Mouse (Mus musculus): Measurements from ENCODE around the gene Dnah11.

- TF ChIP-seq CTCF (IDR thresholded peaks at IDR 0.05; ENCODE audit: control insufficient read depth, insufficient read depth, low read length) (no peak), POLR2A (IDR thresholded peaks at IDR 0.05; ENCODE audit: borderline replicate concordance, control insufficient read depth, low read depth, low read length) (no peak)
Observed at GRCm38 (mm10) chr12:118042196-118042595, 156.6 kb downstream of the Dnah11 start.
